In the genomic region with DNA sequence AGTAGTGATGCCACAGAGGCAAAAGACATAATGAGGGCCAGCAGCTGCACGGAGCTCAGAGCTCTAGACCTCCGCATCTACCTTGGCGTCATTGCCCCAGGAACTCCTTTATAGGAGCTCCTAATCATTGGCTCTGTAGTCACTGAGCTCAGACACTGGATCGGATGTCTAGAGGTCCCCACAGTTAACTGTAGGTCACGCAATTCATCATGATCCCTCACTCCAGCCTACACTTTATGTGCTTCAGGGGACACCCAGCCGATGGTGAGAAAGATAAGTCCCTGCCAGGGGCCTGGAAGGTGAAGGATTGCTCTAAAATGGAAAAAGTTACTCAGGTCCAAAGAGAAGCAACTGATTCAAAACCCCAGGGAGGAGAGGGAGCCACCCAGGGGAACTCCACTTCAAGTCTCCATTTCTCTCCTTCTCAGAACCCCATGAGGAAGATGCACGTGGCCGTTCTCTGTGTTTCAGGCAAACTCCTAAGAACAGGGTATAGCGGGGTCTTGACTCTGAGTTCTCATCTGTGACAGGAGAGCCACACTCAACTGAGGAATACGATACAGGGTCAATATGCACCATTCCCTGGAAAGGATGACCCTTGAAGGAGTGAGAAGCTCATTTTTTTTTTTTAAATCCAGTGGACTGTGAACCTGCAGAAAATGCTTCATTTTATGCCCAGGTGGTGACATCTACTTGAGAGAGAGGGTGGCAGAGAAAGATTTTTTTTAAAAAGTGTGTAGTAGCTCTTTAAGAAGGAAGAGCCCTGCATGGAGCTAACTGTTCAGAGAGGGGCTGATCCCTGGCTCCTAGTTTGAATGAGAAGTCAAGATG, we compare ENCODE assay signal across 17 mouse cellular contexts.
"Had no signal": no experiment of that assay in that cellular context is flagged by ENCODE, and none has a peak within 500 bp of the region (broad histone marks: within the 10 kb centered on the region; RNA-seq: fewer than 3 reads in every experiment).

No protein-coding gene starts in this region.

- H3K4me2 ChIP-seq: lung, embryonic 15.5 days; midbrain, embryonic 11.5 days; midbrain, embryonic 13.5 days; midbrain, embryonic 15.5 days; neural tube, embryonic 12.5 days; stomach, embryonic 15.5 days had no signal

- H3K4me1 ChIP-seq: megakaryocyte, embryonic 14.5 days; neural tube, embryonic 12.5 days had no signal

- H3K27ac ChIP-seq: lung, embryonic 15.5 days; macrophage; midbrain, embryonic 13.5 days; midbrain, embryonic 15.5 days; neural tube, embryonic 12.5 days; stomach, embryonic 15.5 days; stomach, postnatal 0 days had no signal

- DNase-seq: liver, postnatal 0 days; lung, adult 2 months; lung, postnatal 14 days; lung, postnatal 36 days; right cerebral cortex, postnatal 14 days; thymus, adult 2 months; thymus, postnatal 36 days had no signal

- H3K36me3 ChIP-seq: lung, embryonic 15.5 days; midbrain, embryonic 13.5 days; midbrain, embryonic 15.5 days; neural tube, embryonic 12.5 days; stomach, embryonic 15.5 days had no signal

- H3K27me3 ChIP-seq: midbrain, embryonic 13.5 days; midbrain, embryonic 15.5 days; neural tube, embryonic 12.5 days had no signal

- ATAC-seq: liver, postnatal 0 days; lung, postnatal 0 days; midbrain, embryonic 13.5 days; midbrain, embryonic 15.5 days had no signal

- H3K9ac ChIP-seq: liver, postnatal 0 days; lung, embryonic 15.5 days; midbrain, embryonic 13.5 days; midbrain, embryonic 15.5 days; neural tube, embryonic 12.5 days; stomach, embryonic 15.5 days had no signal

- H3K9me3 ChIP-seq: lung, embryonic 15.5 days; megakaryocyte, embryonic 14.5 days; midbrain, embryonic 13.5 days; midbrain, embryonic 15.5 days; neural tube, embryonic 12.5 days; stomach, embryonic 15.5 days had no signal

- H3K4me3 ChIP-seq: lung, embryonic 15.5 days; megakaryocyte, embryonic 14.5 days; midbrain, embryonic 13.5 days; midbrain, embryonic 15.5 days; neural tube, embryonic 12.5 days; stomach, embryonic 15.5 days had no signal
